Mouse (Mus musculus): ENCODE results near the gene Atn1. TPM values are rescaled to one million over a fixed set of nuclear protein-coding genes. Genes with fewer than 3 reads are reported as not detected.

Atn1 gene
- total and polyA plus RNA-seq, 2 experiments from 2014 or later, result 30.4 to 30.7 TPM

DNA sequence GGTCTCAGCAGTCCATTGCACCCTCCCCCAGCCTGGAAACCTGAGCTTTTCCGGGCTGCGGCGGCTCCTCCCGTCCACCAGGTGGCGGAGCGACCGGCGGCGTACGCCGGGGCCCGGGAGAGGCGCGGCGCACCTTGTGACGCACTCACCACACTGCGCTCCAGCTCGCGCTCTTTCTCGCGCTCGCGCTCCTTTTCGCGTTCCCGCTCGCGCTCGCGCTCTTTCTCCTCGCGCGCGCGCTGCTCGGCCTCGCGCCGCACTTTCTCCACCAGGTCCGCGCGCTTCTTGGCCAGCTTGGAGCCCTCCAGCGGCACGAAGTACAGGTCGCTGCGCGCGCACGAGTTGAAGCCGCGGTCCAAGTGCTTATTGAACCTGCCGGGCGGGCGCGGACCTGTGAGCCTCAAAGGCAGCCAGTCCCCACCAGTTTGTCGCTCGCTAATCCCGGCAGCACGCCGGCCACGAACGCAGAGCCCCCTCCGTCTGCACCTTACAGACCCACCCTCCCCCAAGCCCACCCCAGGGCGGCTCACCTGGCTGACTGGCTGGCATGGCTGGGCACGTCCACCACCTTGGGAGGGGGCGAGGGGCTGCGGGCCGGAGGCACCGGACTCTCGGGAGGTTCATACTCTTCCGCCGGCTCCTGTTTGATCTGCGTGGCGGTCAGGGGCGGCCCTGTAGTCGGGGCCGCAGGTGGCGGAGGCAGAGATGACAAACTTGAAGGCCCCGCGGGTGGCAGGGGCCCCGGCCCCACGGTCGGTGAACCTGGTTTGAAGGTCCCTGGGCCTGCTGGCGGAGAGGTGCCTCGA is 10.6 kb downstream of the Atn1 start:
- Histone ChIP-seq H3K9ac (replicated peaks; ENCODE audit: low read length, poor library complexity, severe bottlenecking) (peak overlapping the region; percentile 84), H3K27ac (ENCODE audit: low read depth, low read length) (peak overlapping the region; percentile 87), H3K36me3 (ENCODE audit: insufficient read depth, low read length) (peaks cover 47% of the 10 kb centered on the region), H3K4me1 (ENCODE audit: insufficient read depth, low read length) (no peaks in the 10 kb centered on the region), H3K9me3 (ENCODE audit: low read length) (no peaks in the 10 kb centered on the region), H3K4me2 (ENCODE audit: low read depth, low read length, poor library complexity, severe bottlenecking) (peak overlapping the region; percentile 97), H3K27me3 (ENCODE audit: insufficient read depth, low read length) (no peaks in the 10 kb centered on the region), H3K4me3 (ENCODE audit: low read depth, low read length) (peak overlapping the region; percentile 44)
- peak; percentile 89 for TF ChIP-seq CTCF (IDR thresholded peaks at IDR 0.05)
- ATAC-seq (ENCODE audit: low FRiP score) (peak; percentile 86), DNase-seq (ENCODE audit: low spot score) (peak; percentile 98)
- under 1% methylated on average over 72 of the region's 85 CpGs for WGBS

- H3K9ac ChIP-seq (replicated peaks; ENCODE audit: low read length, poor library complexity, severe bottlenecking), result no peak overlapping the region; the same call in 1 of the 2 replicates
- TF ChIP-seq CTCF (IDR thresholded peaks at IDR 0.05), result no peak
- WGBS, result 69% methylated on average over 26 of the region's 26 CpGs
- peak overlapping the region; percentile 97 for H3K4me2 ChIP-seq (ENCODE audit: low read depth, low read length, poor library complexity, severe bottlenecking)
- no peaks in the 10 kb centered on the region for H3K9me3 ChIP-seq (ENCODE audit: low read length)
- no peak for ATAC-seq (ENCODE audit: low FRiP score)
- peaks cover 46% of the 10 kb centered on the region for H3K36me3 ChIP-seq (ENCODE audit: insufficient read depth, low read length)
- no peak for DNase-seq (ENCODE audit: low spot score)
- H3K4me3 ChIP-seq (ENCODE audit: low read depth, low read length), result peak overlapping the region; percentile 44
- peak overlapping the region; percentile 65 for H3K27ac ChIP-seq (ENCODE audit: low read depth, low read length)
- no peaks in the 10 kb centered on the region for H3K27me3 ChIP-seq (ENCODE audit: insufficient read depth, low read length)
- H3K4me1 ChIP-seq (ENCODE audit: insufficient read depth, low read length), result 0 out of 2 replicates have a peak, but pooled peaks cover under 1% of the 10 kb centered on the region
Measured at GRCm38 (mm10) chr6:124744755-124745321, 11.5 kb downstream of the Atn1 start.

GRCm38 (mm10) chr6:124743647-124744046 is 12.7 kb downstream of the Atn1 start:
- Histone ChIP-seq H3K27me3 (ENCODE audit: insufficient read depth, low read length) (no peaks in the 10 kb centered on the region), H3K27ac (ENCODE audit: low read depth, low read length) (no peak overlapping the region; the same call in 1 of the 2 replicates), H3K4me3 (ENCODE audit: low read depth, low read length) (no peak overlapping the region), H3K4me2 (ENCODE audit: low read depth, low read length, poor library complexity, severe bottlenecking) (no peak overlapping the region), H3K9me3 (ENCODE audit: low read length) (no peaks in the 10 kb centered on the region), H3K4me1 (ENCODE audit: insufficient read depth, low read length) (peaks cover 6% of the 10 kb centered on the region; the same call in 1 of the 2 replicates), H3K36me3 (ENCODE audit: insufficient read depth, low read length) (peaks cover 37% of the 10 kb centered on the region), H3K9ac (replicated peaks; ENCODE audit: low read length, poor library complexity, severe bottlenecking) (no peak overlapping the region)
- TF ChIP-seq CTCF (IDR thresholded peaks at IDR 0.05), result no peak
- WGBS, result 90% methylated on average over 8 of the region's 8 CpGs
- ATAC-seq (ENCODE audit: low FRiP score), result no peak
- DNase-seq (ENCODE audit: low spot score), result no peak

GRCm38 (mm10) chr6:124742839-124743514 is 13.3 kb downstream of the Atn1 start:
- peaks cover 6% of the 10 kb centered on the region; the same call in 1 of the 2 replicates for H3K4me1 ChIP-seq (ENCODE audit: insufficient read depth, low read length)
- H3K27me3 ChIP-seq (ENCODE audit: insufficient read depth, low read length), result no peaks in the 10 kb centered on the region
- DNase-seq (ENCODE audit: low spot score) (no peak), ATAC-seq (ENCODE audit: low FRiP score) (no peak)
- H3K4me2 ChIP-seq (ENCODE audit: low read depth, low read length, poor library complexity, severe bottlenecking), result no peak overlapping the region
- 95% methylated on average over 15 of the region's 15 CpGs for WGBS
- no peak overlapping the region for H3K9ac ChIP-seq (replicated peaks; ENCODE audit: low read length, poor library complexity, severe bottlenecking)
- no peak overlapping the region for H3K27ac ChIP-seq (ENCODE audit: low read depth, low read length)
- H3K9me3 ChIP-seq (ENCODE audit: low read length), result no peaks in the 10 kb centered on the region
- no peak overlapping the region for H3K4me3 ChIP-seq (ENCODE audit: low read depth, low read length)
- no peak for TF ChIP-seq CTCF (IDR thresholded peaks at IDR 0.05)
- H3K36me3 ChIP-seq (ENCODE audit: insufficient read depth, low read length), result peaks cover 34% of the 10 kb centered on the region

- no peaks in the 10 kb centered on the region for H3K9me3 ChIP-seq (ENCODE audit: low read length)
- 69% methylated on average over 3 of the region's 3 CpGs for WGBS
- H3K4me2 ChIP-seq (ENCODE audit: low read depth, low read length, poor library complexity, severe bottlenecking), result peak overlapping the region; percentile 70
- DNase-seq (ENCODE audit: low spot score) (no peak), ATAC-seq (ENCODE audit: low FRiP score) (no peak)
- H3K4me1 ChIP-seq (ENCODE audit: insufficient read depth, low read length), result peaks cover 6% of the 10 kb centered on the region; the same call in 1 of the 2 replicates
- no peaks in the 10 kb centered on the region for H3K27me3 ChIP-seq (ENCODE audit: insufficient read depth, low read length)
- no peak for TF ChIP-seq CTCF (IDR thresholded peaks at IDR 0.05)
- H3K27ac ChIP-seq (ENCODE audit: low read depth, low read length), result peak overlapping the region; percentile 98
- peaks cover 24% of the 10 kb centered on the region for H3K36me3 ChIP-seq (ENCODE audit: insufficient read depth, low read length)
- peak overlapping the region; percentile 91 for H3K9ac ChIP-seq (replicated peaks; ENCODE audit: low read length, poor library complexity, severe bottlenecking)
- H3K4me3 ChIP-seq (ENCODE audit: low read depth, low read length), result peak overlapping the region; percentile 10; the same call in 1 of the 2 replicates
Measured at GRCm38 (mm10) chr6:124741842-124742241, 14.5 kb downstream of the Atn1 start.

Measured in midbrain, postnatal 0 days (tissue).